Mouse (Mus musculus) midbrain, postnatal 0 days (tissue): ENCODE measurements at regions not wholly inside any gene's neighbourhood (a gene's known extent, or its start where the extent isn't known, plus 50 kb on each side); places are given as distances from the start of the nearest gene placed in this dataset.

ENCODE experiments used
- ATAC-seq: fragments of 200-750 bp; cut with Nextera tagmentation; 2 replicates; pipeline ENCODE4 v1.8.0; 2017; ENCODE audit warnings: moderate number of reproducible peaks, mild to moderate bottlenecking, moderate TSS enrichment, moderate library complexity; ENCODE audit not compliant: low FRiP score
- DNase-seq: peaks from one replicate; pipeline ENCODE4 v3.0.0-alpha.2; 2015; ENCODE audit warnings: low spot score
- H3K27ac ChIP-seq: fragments of 300-500 bp; sonication (generic); 2 replicates; pipeline ENCODE4 v1.5.1; 2014; ENCODE audit warnings: low read depth, mild to moderate bottlenecking, low read length, mixed read lengths
- H3K27me3 ChIP-seq: fragments of 300-500 bp; sonication (generic); 2 replicates; pipeline ENCODE4 v1.6.1; 2014; ENCODE audit warnings: low read length, control low read depth, mixed read lengths; ENCODE audit not compliant: insufficient read depth
- H3K36me3 ChIP-seq: fragments of 300-500 bp; sonication (generic); 2 replicates; pipeline ENCODE4 v1.6.1; 2014; ENCODE audit warnings: low read length, control low read depth, mixed read lengths; ENCODE audit not compliant: insufficient read depth
- H3K4me1 ChIP-seq: fragments of 300-500 bp; sonication (generic); 2 replicates; pipeline ENCODE4 v1.6.1; 2014; ENCODE audit warnings: mild to moderate bottlenecking, control low read depth, antibody characterized with exemption, low read length, mixed read lengths; ENCODE audit not compliant: insufficient read depth
- H3K4me2 ChIP-seq: fragments of 300-500 bp; sonication (generic); 2 replicates; pipeline ENCODE4 v1.6.1; 2014; ENCODE audit warnings: low read depth, mild to moderate bottlenecking, low read length, mixed read lengths; ENCODE audit not compliant: poor library complexity, severe bottlenecking
- H3K4me3 ChIP-seq: fragments of 300-500 bp; sonication (generic); 2 replicates; pipeline ENCODE4 v1.5.1; 2014; ENCODE audit warnings: low read depth, mild to moderate bottlenecking, low read length, moderate library complexity
- H3K9ac ChIP-seq: fragments of 300-500 bp; sonication (generic); replicated peaks from 2 replicates; pipeline ENCODE4 v1.6.1; 2014; ENCODE audit warnings: mild to moderate bottlenecking, low read length, moderate library complexity, mixed read lengths; ENCODE audit not compliant: poor library complexity, severe bottlenecking
- H3K9me3 ChIP-seq: fragments of 300-500 bp; sonication (generic); 2 replicates; pipeline ENCODE4 v1.6.1; 2016; ENCODE audit warnings: low read length, control low read depth
- CTCF ChIP-seq: IDR thresholded peaks from 2 replicates; pipeline ENCODE4 v1.5.1; 2016; ENCODE audit warnings: antibody characterized with exemption, mild to moderate bottlenecking
- WGBS: fragments of 180-500 bp; shearing (Covaris S2); extraction: QIAGEN DNeasy Blood & Tissue Kit; methylation state at CpG from one replicate; pipeline ENCODE4 v1.1.7; 2014; 5-methylcytosine and 5-hydroxymethylcytosine counted together

GRCm38 (mm10) chr2:167852582-167852981, 79.3 kb upstream of the Ptpn1 start:
- 81% methylated on average over 9 of the region's 9 CpGs for WGBS

GRCm38 (mm10) chr2:167851216-167851896, 80.5 kb upstream of the Ptpn1 start:
- Histone ChIP-seq H3K4me2 (no peak overlapping the region), H3K4me3 (no peak overlapping the region), H3K36me3 (no peaks in the 10 kb centered on the region), H3K4me1 (no peaks in the 10 kb centered on the region), H3K27ac (no peak overlapping the region), H3K9ac (no peak overlapping the region), H3K27me3 (no peaks in the 10 kb centered on the region), H3K9me3 (no peaks in the 10 kb centered on the region)
- WGBS: 45% methylated on average over 11 of the region's 11 CpGs
- no peak for TF ChIP-seq CTCF
- DNase-seq (no peak), ATAC-seq (no peak)

More at GRCm38 (mm10) chr2:167852582-167852981, 79.3 kb upstream of the Ptpn1 start:
- Histone ChIP-seq H3K9ac (no peak overlapping the region), H3K36me3 (no peaks in the 10 kb centered on the region), H3K27me3 (no peaks in the 10 kb centered on the region), H3K9me3 (no peaks in the 10 kb centered on the region), H3K27ac (no peak overlapping the region), H3K4me3 (no peak overlapping the region), H3K4me1 (no peaks in the 10 kb centered on the region), H3K4me2 (no peak overlapping the region)
- DNase-seq: no peak
- ATAC-seq: no peak
- TF ChIP-seq CTCF: no peak

- no peaks in the 10 kb centered on the region for H3K9me3 ChIP-seq
- ATAC-seq (no peak), DNase-seq (no peak)
- no peak overlapping the region for H3K4me3 ChIP-seq
- WGBS: 76% methylated on average over 10 of the region's 10 CpGs
- H3K9ac ChIP-seq: no peak overlapping the region
- H3K36me3 ChIP-seq: no peaks in the 10 kb centered on the region
- no peak overlapping the region for H3K4me2 ChIP-seq
- no peak for TF ChIP-seq CTCF
- H3K27me3 ChIP-seq: no peaks in the 10 kb centered on the region
- H3K4me1 ChIP-seq: no peaks in the 10 kb centered on the region
- H3K27ac ChIP-seq: no peak overlapping the region
These were observed 81.8 kb upstream of the Ptpn1 start for GRCm38 (mm10) chr2:167849999-167850552.

- no peak overlapping the region for H3K9ac ChIP-seq
- no peaks in the 10 kb centered on the region for H3K36me3 ChIP-seq
These were observed 83.1 kb upstream of the Ptpn1 start for GRCm38 (mm10) chr2:167848468-167849440.

GRCm38 (mm10) chr2:167847281-167848077, 84.4 kb upstream of the Ptpn1 start:
- Histone ChIP-seq H3K27me3 (no peaks in the 10 kb centered on the region), H3K9me3 (no peaks in the 10 kb centered on the region), H3K4me3 (no peak overlapping the region), H3K9ac (no peak overlapping the region), H3K4me2 (no peak overlapping the region), H3K4me1 (no peaks in the 10 kb centered on the region), H3K27ac (no peak overlapping the region), H3K36me3 (no peaks in the 10 kb centered on the region)
- TF ChIP-seq CTCF: no peak
- WGBS: 80% methylated on average over 12 of the region's 12 CpGs
- no peak for ATAC-seq
- DNase-seq: no peak

More at GRCm38 (mm10) chr2:167848468-167849440, 83.1 kb upstream of the Ptpn1 start:
- DNase-seq: no peak
- Histone ChIP-seq H3K4me1 (no peaks in the 10 kb centered on the region), H3K9me3 (no peaks in the 10 kb centered on the region), H3K27me3 (no peaks in the 10 kb centered on the region), H3K27ac (no peak overlapping the region), H3K4me3 (no peak overlapping the region), H3K4me2 (no peak overlapping the region)
- TF ChIP-seq CTCF: no peak
- WGBS: 79% methylated on average over 7 of the region's 7 CpGs
- ATAC-seq: no peak
